Mouse (Mus musculus): ENCODE measurements around the gene Pced1a. TPM values are rescaled to one million over a fixed set of nuclear protein-coding genes. Genes with fewer than 3 reads are reported as not detected.

The Pced1a gene
- 14.7 and 15.9 TPM in 2 replicates for polyA plus RNA-seq (2015; fragmentation: Nextera tagmentation; extraction: Ambion mirVana)

GRCm38 (mm10) chr2:130424126-130424853 lies at the start of gene Pced1a, which contains the start of gene Vps16:
Gene Pced1a, minus strand, starts transcription at chr2:130424701.
Gene Vps16, plus strand, starts transcription at chr2:130424339.
- peak within 1 kb of the TSS; percentile 68 for H3K4me3 ChIP-seq
- no peaks in the 10 kb centered on the region for H3K36me3 ChIP-seq
- peaks cover 17% of the 10 kb centered on the region for H3K4me1 ChIP-seq
- no peaks in the 10 kb centered on the region for H3K27me3 ChIP-seq
- H3K4me2 ChIP-seq: peak within 1 kb of the TSS; percentile 86
- under 1% methylated on average over 58 of the region's 58 CpGs for WGBS
- H3K27ac ChIP-seq: peak within 1 kb of the TSS; percentile 89
- H3K9me3 ChIP-seq: no peaks in the 10 kb centered on the region
- peak within 1 kb of the TSS; percentile 73 for H3K9ac ChIP-seq
- peak; percentile 95 for ATAC-seq (ENCODE audit: borderline replicate concordance, extremely low read depth, low FRiP score, low TSS enrichment)

GRCm38 (mm10) chr2:130472908-130473510 lies 48.5 kb upstream of the Pced1a start:
- Histone ChIP-seq H3K9ac (no peak overlapping the region), H3K36me3 (0 out of 2 replicates have a peak, but pooled peaks cover 4% of the 10 kb centered on the region), H3K4me3 (no peak overlapping the region), H3K4me2 (no peak overlapping the region), H3K27ac (no peak overlapping the region), H3K4me1 (no peaks in the 10 kb centered on the region), H3K27me3 (peaks cover 44% of the 10 kb centered on the region), H3K9me3 (no peaks in the 10 kb centered on the region)
- WGBS: 65% methylated on average over 8 of the region's 8 CpGs
- ATAC-seq (ENCODE audit: borderline replicate concordance, extremely low read depth, low FRiP score, low TSS enrichment): no peak

- Histone ChIP-seq H3K27ac (no peak overlapping the region), H3K4me1 (no peaks in the 10 kb centered on the region), H3K9me3 (no peaks in the 10 kb centered on the region), H3K36me3 (no peaks in the 10 kb centered on the region), H3K4me2 (no peak overlapping the region), H3K9ac (no peak overlapping the region), H3K27me3 (peaks cover 16% of the 10 kb centered on the region), H3K4me3 (no peak overlapping the region)
- no peak for ATAC-seq (ENCODE audit: borderline replicate concordance, extremely low read depth, low FRiP score, low TSS enrichment)
- WGBS: 91% methylated on average over 2 of the region's 2 CpGs
These were observed 45.4 kb upstream of the Pced1a start for GRCm38 (mm10) chr2:130469935-130470334.

GRCm38 (mm10) chr2:130469366-130469765 lies 44.9 kb upstream of the Pced1a start:
- Histone ChIP-seq H3K4me2 (no peak overlapping the region), H3K27ac (no peak overlapping the region), H3K9ac (no peak overlapping the region), H3K4me3 (no peak overlapping the region), H3K4me1 (no peaks in the 10 kb centered on the region), H3K36me3 (no peaks in the 10 kb centered on the region), H3K9me3 (no peaks in the 10 kb centered on the region), H3K27me3 (peaks cover 15% of the 10 kb centered on the region)
- no peak for ATAC-seq (ENCODE audit: borderline replicate concordance, extremely low read depth, low FRiP score, low TSS enrichment)
- 58% methylated on average over 4 of the region's 4 CpGs for WGBS

GRCm38 (mm10) chr2:130466438-130466837 lies 41.9 kb upstream of the Pced1a start:
- H3K4me2 ChIP-seq: no peak overlapping the region
- ATAC-seq (ENCODE audit: borderline replicate concordance, extremely low read depth, low FRiP score, low TSS enrichment): no peak
- H3K9ac ChIP-seq: no peak overlapping the region
- H3K27ac ChIP-seq: no peak overlapping the region
- WGBS: 87% methylated on average over 1 of the region's 1 CpGs
- no peak overlapping the region for H3K4me3 ChIP-seq
- H3K27me3 ChIP-seq: peaks cover 7% of the 10 kb centered on the region; the same call in 1 of the 2 replicates
- H3K4me1 ChIP-seq: no peaks in the 10 kb centered on the region
- H3K9me3 ChIP-seq: no peaks in the 10 kb centered on the region
- H3K36me3 ChIP-seq: no peaks in the 10 kb centered on the region

GRCm38 (mm10) chr2:130461287-130462071 lies 37.0 kb upstream of the Pced1a start:
- no peak overlapping the region for H3K4me2 ChIP-seq

GRCm38 (mm10) chr2:130459576-130459975 lies 35.1 kb upstream of the Pced1a start:
- H3K9me3 ChIP-seq: no peaks in the 10 kb centered on the region
- 84% methylated on average over 3 of the region's 3 CpGs for WGBS
- ATAC-seq (ENCODE audit: borderline replicate concordance, extremely low read depth, low FRiP score, low TSS enrichment): no peak
- no peak overlapping the region for H3K4me3 ChIP-seq
- H3K9ac ChIP-seq: no peak overlapping the region
- no peak overlapping the region for H3K4me2 ChIP-seq
- H3K27ac ChIP-seq: no peak overlapping the region
- peaks cover 8% of the 10 kb centered on the region; the same call in 1 of the 2 replicates for H3K4me1 ChIP-seq
- H3K27me3 ChIP-seq: 0 out of 2 replicates have a peak, but pooled peaks cover 4% of the 10 kb centered on the region
- H3K36me3 ChIP-seq: no peaks in the 10 kb centered on the region

More at GRCm38 (mm10) chr2:130461287-130462071, 37.0 kb upstream of the Pced1a start:
- H3K4me3 ChIP-seq: no peak overlapping the region
- no peaks in the 10 kb centered on the region for H3K36me3 ChIP-seq
- 46% methylated on average over 15 of the region's 15 CpGs for WGBS
- peaks cover 3% of the 10 kb centered on the region; the same call in 1 of the 2 replicates for H3K4me1 ChIP-seq
- no peak overlapping the region for H3K9ac ChIP-seq
- no peaks in the 10 kb centered on the region for H3K9me3 ChIP-seq
- 0 out of 2 replicates have a peak, but pooled peaks cover 4% of the 10 kb centered on the region for H3K27me3 ChIP-seq
- ATAC-seq (ENCODE audit: borderline replicate concordance, extremely low read depth, low FRiP score, low TSS enrichment): no peak
- H3K27ac ChIP-seq: no peak overlapping the region

- Histone ChIP-seq H3K27ac (no peak overlapping the region), H3K4me2 (no peak overlapping the region), H3K9ac (no peak overlapping the region), H3K4me3 (no peak overlapping the region), H3K4me1 (peaks cover 11% of the 10 kb centered on the region), H3K27me3 (0 out of 2 replicates have a peak, but pooled peaks cover 4% of the 10 kb centered on the region), H3K36me3 (no peaks in the 10 kb centered on the region), H3K9me3 (no peaks in the 10 kb centered on the region)
- 74% methylated on average over 3 of the region's 3 CpGs for WGBS
- ATAC-seq (ENCODE audit: borderline replicate concordance, extremely low read depth, low FRiP score, low TSS enrichment): no peak
These were observed 33.4 kb upstream of the Pced1a start for GRCm38 (mm10) chr2:130457871-130458270.

GRCm38 (mm10) chr2:130454748-130455370 lies 30.4 kb upstream of the Pced1a start:
- 49% methylated on average over 6 of the region's 6 CpGs for WGBS
- H3K4me1 ChIP-seq: peaks cover 25% of the 10 kb centered on the region
- ATAC-seq (ENCODE audit: borderline replicate concordance, extremely low read depth, low FRiP score, low TSS enrichment): no peak

GRCm38 (mm10) chr2:130453421-130453820 lies 28.9 kb upstream of the Pced1a start:
- Histone ChIP-seq H3K9ac (no peak overlapping the region), H3K27ac (no peak overlapping the region), H3K4me1 (peaks cover 33% of the 10 kb centered on the region), H3K27me3 (peaks cover 11% of the 10 kb centered on the region; the same call in 1 of the 2 replicates), H3K4me2 (no peak overlapping the region), H3K36me3 (no peaks in the 10 kb centered on the region), H3K9me3 (no peaks in the 10 kb centered on the region), H3K4me3 (no peak overlapping the region)
- ATAC-seq (ENCODE audit: borderline replicate concordance, extremely low read depth, low FRiP score, low TSS enrichment): no peak
- 65% methylated on average over 6 of the region's 6 CpGs for WGBS

More at GRCm38 (mm10) chr2:130454748-130455370, 30.4 kb upstream of the Pced1a start:
- H3K36me3 ChIP-seq: no peaks in the 10 kb centered on the region
- H3K4me3 ChIP-seq: no peak overlapping the region
- no peaks in the 10 kb centered on the region for H3K9me3 ChIP-seq
- no peak overlapping the region for H3K9ac ChIP-seq
- H3K27me3 ChIP-seq: no peaks in the 10 kb centered on the region; the same call in 1 of the 2 replicates
- no peak overlapping the region for H3K4me2 ChIP-seq
- no peak overlapping the region for H3K27ac ChIP-seq

GRCm38 (mm10) chr2:130452266-130452665 lies 27.8 kb upstream of the Pced1a start:
- Histone ChIP-seq H3K27ac (no peak overlapping the region), H3K4me3 (no peak overlapping the region), H3K9me3 (no peaks in the 10 kb centered on the region), H3K4me2 (no peak overlapping the region), H3K36me3 (no peaks in the 10 kb centered on the region), H3K27me3 (peaks cover 17% of the 10 kb centered on the region; the same call in 1 of the 2 replicates), H3K4me1 (peaks cover 33% of the 10 kb centered on the region), H3K9ac (no peak overlapping the region)
- no peak for ATAC-seq (ENCODE audit: borderline replicate concordance, extremely low read depth, low FRiP score, low TSS enrichment)
- WGBS: 62% methylated on average over 2 of the region's 2 CpGs
